Mouse (Mus musculus) ES-Bruce4 (cell line): ENCODE data around the gene Olfr370.

Source experiments
- CTCF ChIP-seq: IDR thresholded peaks from one replicate; pipeline ENCODE4 v1.8.1; 2011; ENCODE audit warnings: low read depth, low read length
- EP300 ChIP-seq: IDR thresholded peaks from 2 replicates; pipeline ENCODE4 v1.6.1; 2011; ENCODE audit warnings: low read depth, low read length; ENCODE audit not compliant: insufficient read depth
- POLR2A ChIP-seq: IDR thresholded peaks from one replicate; pipeline ENCODE4 v1.8.1; 2011; ENCODE audit warnings: low read length; ENCODE audit not compliant: insufficient read depth

DNA sequence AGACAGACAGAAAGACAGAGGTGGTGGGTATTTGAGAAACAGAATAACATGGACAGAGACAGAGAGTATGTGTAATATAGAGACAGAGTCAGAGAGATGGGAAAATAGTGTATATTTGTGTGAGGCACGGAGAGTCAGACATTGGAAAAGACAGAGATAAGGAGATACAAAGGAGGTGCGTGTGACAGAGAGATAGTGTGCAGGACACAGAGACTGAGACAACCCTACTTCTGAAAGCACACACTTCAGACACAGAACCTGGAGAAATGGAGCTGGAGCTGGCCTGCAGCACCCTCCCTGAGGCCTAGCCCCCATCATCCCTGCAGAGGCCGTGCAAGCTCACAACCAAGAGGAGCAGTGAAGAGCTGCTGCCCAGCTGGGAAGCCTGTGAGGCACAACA is 27.1 kb downstream of the Olfr370 start:
- TF ChIP-seq POLR2A (no peak), CTCF (no peak), EP300 (no peak)
